Mouse (Mus musculus): ENCODE measurements around the gene Prph. TPM values are rescaled to one million over a fixed set of nuclear protein-coding genes. Genes with fewer than 3 reads are reported as not detected.
A peak's percentile ranks its signal among the peaks of the same experiment; 100 is the strongest.

Prph gene
- polyA plus RNA-seq, 1 experiment: 11.5 TPM

- no peak for TF ChIP-seq EP300 (IDR thresholded peaks at IDR 0.05; ENCODE audit: insufficient read depth, low read depth, low read length)
- no peak for TF ChIP-seq POLR2A (IDR thresholded peaks at IDR 0.05; ENCODE audit: insufficient read depth, low read length)
- TF ChIP-seq CTCF (IDR thresholded peaks at IDR 0.05; ENCODE audit: low read depth, low read length): no peak
- Histone ChIP-seq H3K9me3 (replicated peaks; ENCODE audit: control insufficient read depth, insufficient read depth, low read length, poor library complexity, severe bottlenecking) (no peaks in the 10 kb centered on the region), H3K4me1 (ENCODE audit: control insufficient read depth, insufficient read depth, low read length) (peaks cover 1% of the 10 kb centered on the region), H3K9ac (ENCODE audit: low read depth, poor library complexity, severe bottlenecking) (peak overlapping the region; percentile 73), H3K27ac (ENCODE audit: insufficient read depth, low read length) (no peak overlapping the region), H3K4me3 (ENCODE audit: low read depth, low read length) (peak overlapping the region; percentile 49), H3K27me3 (ENCODE audit: control insufficient read depth, insufficient read depth, low read length, poor library complexity, severe bottlenecking) (peaks cover 30% of the 10 kb centered on the region), H3K36me3 (ENCODE audit: control insufficient read depth, insufficient read depth, low read length, poor library complexity, severe bottlenecking) (no peaks in the 10 kb centered on the region)
Observed at GRCm38 (mm10) chr15:99096061-99096793, 41.3 kb downstream of the Prph start.

DNA sequence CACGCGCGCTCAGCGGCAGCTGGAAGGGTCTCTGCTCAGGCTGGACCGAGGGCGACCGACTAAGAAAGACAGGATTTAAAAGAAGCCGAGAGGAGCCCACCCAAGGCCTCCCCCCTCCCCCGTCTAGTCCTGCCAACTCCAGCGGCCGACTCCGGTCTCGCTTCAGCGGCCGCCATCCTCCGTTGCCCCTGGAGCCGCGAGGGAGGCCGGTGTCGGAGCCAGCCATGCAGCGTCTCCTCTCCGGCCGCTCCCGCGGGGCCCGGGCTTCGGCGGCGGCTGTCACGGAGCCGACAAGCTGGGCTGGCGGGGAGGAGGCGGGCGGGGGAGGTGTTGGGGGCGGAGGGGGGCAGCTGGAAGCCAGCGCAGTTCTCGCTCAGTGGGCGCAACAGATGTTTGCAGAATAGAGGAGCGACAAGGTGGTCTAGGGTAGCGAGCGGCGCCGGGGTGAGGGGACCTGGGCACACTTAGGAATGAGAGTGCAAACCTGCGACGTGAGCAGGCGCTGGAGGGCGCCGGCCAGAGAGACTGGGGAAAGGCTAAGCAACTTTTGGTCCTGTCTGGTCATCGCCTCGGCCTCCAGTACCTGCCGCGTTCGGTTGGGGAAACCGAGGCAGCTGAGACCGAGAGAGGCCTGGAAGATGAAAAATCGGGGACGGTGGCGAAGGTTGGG is 42.0 kb downstream of the Prph start:
- Histone ChIP-seq H3K36me3 (ENCODE audit: control insufficient read depth, insufficient read depth, low read length, poor library complexity, severe bottlenecking) (no peaks in the 10 kb centered on the region), H3K27me3 (ENCODE audit: control insufficient read depth, insufficient read depth, low read length, poor library complexity, severe bottlenecking) (peaks cover 30% of the 10 kb centered on the region), H3K4me1 (ENCODE audit: control insufficient read depth, insufficient read depth, low read length) (peaks cover 1% of the 10 kb centered on the region), H3K27ac (ENCODE audit: insufficient read depth, low read length) (no peak overlapping the region), H3K4me3 (ENCODE audit: low read depth, low read length) (peak overlapping the region; percentile 49), H3K9me3 (replicated peaks; ENCODE audit: control insufficient read depth, insufficient read depth, low read length, poor library complexity, severe bottlenecking) (no peaks in the 10 kb centered on the region), H3K9ac (ENCODE audit: low read depth, poor library complexity, severe bottlenecking) (peak overlapping the region; percentile 73)
- TF ChIP-seq EP300 (IDR thresholded peaks at IDR 0.05; ENCODE audit: insufficient read depth, low read depth, low read length) (no peak), POLR2A (IDR thresholded peaks at IDR 0.05; ENCODE audit: insufficient read depth, low read length) (no peak), CTCF (IDR thresholded peaks at IDR 0.05; ENCODE audit: low read depth, low read length) (no peak)

DNA sequence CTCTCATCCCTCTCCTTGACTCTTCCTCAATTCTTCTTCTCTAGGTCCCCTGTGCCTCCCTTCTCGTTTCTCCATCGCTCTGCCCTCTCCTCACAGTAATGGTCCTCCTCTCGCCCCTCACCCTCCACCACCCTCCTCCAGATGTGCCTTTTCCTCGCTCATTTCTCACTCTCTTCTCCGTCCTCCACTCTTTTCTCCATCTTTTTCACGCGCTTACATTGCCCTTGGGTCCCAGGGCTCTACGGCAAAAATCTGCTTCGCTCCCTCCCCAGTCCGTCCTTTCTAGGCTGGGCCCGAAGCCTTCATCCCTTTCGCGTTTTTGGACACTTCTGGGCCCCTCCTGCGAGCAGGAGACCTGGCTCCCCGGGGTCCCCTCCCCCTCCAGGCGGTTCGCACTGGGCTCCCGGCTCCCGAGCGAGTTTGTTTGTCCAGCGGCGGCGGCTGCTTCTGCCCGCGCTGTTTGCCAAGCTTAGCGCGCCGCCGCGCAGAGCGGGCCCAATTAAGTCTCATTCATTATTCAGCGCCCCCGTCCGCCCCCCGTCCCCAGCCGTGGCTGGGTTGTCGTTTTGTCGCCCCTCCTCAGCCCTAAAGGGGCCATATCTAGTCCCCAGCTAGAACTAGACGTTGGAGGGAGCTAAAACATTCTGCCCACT is 43.0 kb downstream of the Prph start:
- Histone ChIP-seq H3K36me3 (ENCODE audit: control insufficient read depth, insufficient read depth, low read length, poor library complexity, severe bottlenecking) (no peaks in the 10 kb centered on the region), H3K9me3 (replicated peaks; ENCODE audit: control insufficient read depth, insufficient read depth, low read length, poor library complexity, severe bottlenecking) (no peaks in the 10 kb centered on the region), H3K27me3 (ENCODE audit: control insufficient read depth, insufficient read depth, low read length, poor library complexity, severe bottlenecking) (peaks cover 30% of the 10 kb centered on the region), H3K4me1 (ENCODE audit: control insufficient read depth, insufficient read depth, low read length) (no peaks in the 10 kb centered on the region), H3K4me3 (ENCODE audit: low read depth, low read length) (peak overlapping the region; percentile 71), H3K27ac (ENCODE audit: insufficient read depth, low read length) (no peak overlapping the region), H3K9ac (ENCODE audit: low read depth, poor library complexity, severe bottlenecking) (peak overlapping the region; percentile 73)
- TF ChIP-seq EP300 (IDR thresholded peaks at IDR 0.05; ENCODE audit: insufficient read depth, low read depth, low read length): no peak
- no peak for TF ChIP-seq CTCF (IDR thresholded peaks at IDR 0.05; ENCODE audit: low read depth, low read length)
- no peak for TF ChIP-seq POLR2A (IDR thresholded peaks at IDR 0.05; ENCODE audit: insufficient read depth, low read length)

- Histone ChIP-seq H3K9ac (ENCODE audit: low read depth, poor library complexity, severe bottlenecking) (peak overlapping the region; percentile 73), H3K4me1 (ENCODE audit: control insufficient read depth, insufficient read depth, low read length) (no peaks in the 10 kb centered on the region), H3K36me3 (ENCODE audit: control insufficient read depth, insufficient read depth, low read length, poor library complexity, severe bottlenecking) (no peaks in the 10 kb centered on the region), H3K9me3 (replicated peaks; ENCODE audit: control insufficient read depth, insufficient read depth, low read length, poor library complexity, severe bottlenecking) (no peaks in the 10 kb centered on the region), H3K27me3 (ENCODE audit: control insufficient read depth, insufficient read depth, low read length, poor library complexity, severe bottlenecking) (peaks cover 30% of the 10 kb centered on the region), H3K4me3 (ENCODE audit: low read depth, low read length) (peak overlapping the region; percentile 71), H3K27ac (ENCODE audit: insufficient read depth, low read length) (no peak overlapping the region)
- TF ChIP-seq EP300 (IDR thresholded peaks at IDR 0.05; ENCODE audit: insufficient read depth, low read depth, low read length): no peak
- no peak for TF ChIP-seq CTCF (IDR thresholded peaks at IDR 0.05; ENCODE audit: low read depth, low read length)
- TF ChIP-seq POLR2A (IDR thresholded peaks at IDR 0.05; ENCODE audit: insufficient read depth, low read length): no peak
Observed at GRCm38 (mm10) chr15:99098493-99098861, 43.5 kb downstream of the Prph start.

DNA sequence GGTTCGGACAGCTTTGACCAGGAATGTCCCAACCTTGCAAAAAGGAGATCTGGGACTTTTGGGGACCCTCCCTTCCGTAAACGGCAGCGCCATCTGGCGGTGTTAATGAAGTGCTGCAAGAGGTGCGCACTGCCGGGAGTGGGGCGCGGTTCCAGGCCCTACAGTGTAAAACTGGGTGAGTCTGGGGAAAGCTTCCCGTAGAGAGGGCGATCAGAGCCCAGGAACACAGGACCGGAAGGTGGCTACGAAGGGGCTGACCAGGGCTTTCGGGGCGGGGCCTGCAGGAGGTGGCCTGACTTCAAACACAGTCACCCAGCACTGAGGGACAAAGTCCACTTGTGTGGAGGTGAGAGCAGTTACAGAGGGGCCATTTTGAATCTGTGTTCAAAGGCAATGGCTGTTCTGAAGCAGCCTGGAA is 44.2 kb downstream of the Prph start:
- H3K27me3 ChIP-seq (ENCODE audit: control insufficient read depth, insufficient read depth, low read length, poor library complexity, severe bottlenecking): peaks cover 30% of the 10 kb centered on the region
- H3K27ac ChIP-seq (ENCODE audit: insufficient read depth, low read length): peak overlapping the region; percentile 53
- H3K4me1 ChIP-seq (ENCODE audit: control insufficient read depth, insufficient read depth, low read length): no peaks in the 10 kb centered on the region
- H3K9me3 ChIP-seq (replicated peaks; ENCODE audit: control insufficient read depth, insufficient read depth, low read length, poor library complexity, severe bottlenecking): no peaks in the 10 kb centered on the region
- peak overlapping the region; percentile 73 for H3K9ac ChIP-seq (ENCODE audit: low read depth, poor library complexity, severe bottlenecking)
- TF ChIP-seq POLR2A (IDR thresholded peaks at IDR 0.05; ENCODE audit: insufficient read depth, low read length) (no peak), CTCF (IDR thresholded peaks at IDR 0.05; ENCODE audit: low read depth, low read length) (peak; percentile 89)
- no peaks in the 10 kb centered on the region for H3K36me3 ChIP-seq (ENCODE audit: control insufficient read depth, insufficient read depth, low read length, poor library complexity, severe bottlenecking)
- peak overlapping the region; percentile 71 for H3K4me3 ChIP-seq (ENCODE audit: low read depth, low read length)
